Mouse (Mus musculus) cerebellum, adult 2 months (tissue): ENCODE data around the gene 1700061G19Rik.

Source experiments
- CTCF ChIP-seq: fragments of 200-500 bp; IDR thresholded peaks from 2 replicates; pipeline ENCODE4 v1.5.1; 2011; ENCODE audit warnings: low read depth, mild to moderate bottlenecking, control low read depth, low read length, moderate library complexity, borderline replicate concordance; ENCODE audit not compliant: insufficient read depth
- POLR2A ChIP-seq: fragments of 200-500 bp; IDR thresholded peaks from 2 replicates; pipeline ENCODE4 v1.6.1; 2011; ENCODE audit warnings: low read length, control low read depth, borderline replicate concordance; ENCODE audit not compliant: insufficient read depth

DNA sequence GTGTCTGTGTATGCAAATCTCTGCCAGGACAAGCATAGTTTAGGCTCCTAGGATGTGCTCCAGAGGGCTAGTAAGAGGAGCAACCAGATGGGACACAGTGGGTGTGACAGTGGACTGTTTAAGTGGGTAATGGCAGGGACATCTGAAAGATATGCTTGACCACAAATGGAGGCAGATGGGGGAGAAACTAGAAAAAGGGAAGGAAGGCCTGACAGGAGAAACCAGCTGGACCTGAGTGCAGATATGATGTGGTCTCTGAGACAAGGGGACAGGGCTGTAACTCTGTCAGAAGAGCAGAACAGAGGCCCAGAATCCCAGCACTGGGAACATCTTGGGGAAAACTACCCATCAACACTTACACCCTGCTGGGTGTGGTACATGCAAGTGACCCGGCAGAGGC, 54.3 kb downstream of the 1700061G19Rik start:
- no peak for TF ChIP-seq POLR2A
- no peak for TF ChIP-seq CTCF
